Mouse (Mus musculus): ENCODE measurements around the gene Rpl4.
"Not testable (repeated sequence)": the region's sequence is repeated elsewhere in the genome, so short reads cannot be mapped to it uniquely, and the experiment has no call there.

Gene Rpl4

GRCm38 (mm10) chr9:64198068-64198762, 25.0 kb downstream of the Rpl4 start:
- DNase-seq (ENCODE audit: low spot score), result no peak

- not testable (repeated sequence) for DNase-seq (ENCODE audit: low spot score)
Measured at GRCm38 (mm10) chr9:64198763-64199418, 25.7 kb downstream of the Rpl4 start.

DNA sequence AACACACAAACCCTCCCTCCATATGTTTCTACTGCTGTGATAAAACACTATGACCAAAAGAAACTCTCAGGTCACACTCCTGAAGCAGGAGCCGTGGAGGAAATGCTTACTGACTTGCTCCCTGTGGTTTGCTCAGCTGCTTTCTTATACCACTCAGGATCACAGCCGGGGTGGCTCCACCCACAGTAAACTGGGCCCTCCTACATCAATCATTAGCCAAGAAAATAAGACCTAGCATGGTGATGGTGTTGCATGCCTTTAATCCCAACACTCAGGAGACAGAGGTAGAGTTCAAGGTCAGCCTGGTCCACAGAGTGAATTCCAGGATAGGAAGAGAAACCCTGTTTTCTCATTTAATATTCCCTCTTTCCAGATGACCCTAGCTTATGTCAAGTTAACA, 26.7 kb downstream of the Rpl4 start:
- DNase-seq (ENCODE audit: low spot score), result no peak

DNA sequence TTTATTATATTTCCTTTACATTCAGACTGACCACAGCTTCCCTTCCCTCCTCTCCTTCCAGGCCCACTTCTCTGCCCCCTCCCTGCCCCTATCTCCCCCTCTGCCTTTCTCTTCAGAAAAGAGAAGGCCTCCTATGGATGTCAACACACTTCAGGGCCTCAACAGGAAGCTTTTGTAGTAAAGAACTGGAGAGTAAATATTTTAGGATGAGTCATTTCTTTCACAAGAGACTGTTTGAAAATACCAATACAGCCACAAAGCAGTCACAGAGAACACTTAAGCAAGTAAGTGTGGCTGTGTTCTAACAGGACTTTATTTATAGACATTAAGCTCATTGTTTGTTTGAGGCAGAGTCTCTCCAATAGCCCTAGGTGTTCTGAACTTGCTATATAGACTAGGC, 29.2 kb downstream of the Rpl4 start:
- no peak for DNase-seq (ENCODE audit: low spot score)

- no peak for DNase-seq (ENCODE audit: low spot score)
Measured at GRCm38 (mm10) chr9:64202866-64203265, 29.7 kb downstream of the Rpl4 start.

GRCm38 (mm10) chr9:64207509-64208084, 34.4 kb downstream of the Rpl4 start:
- DNase-seq (ENCODE audit: low spot score), result no peak

- no peak for DNase-seq (ENCODE audit: low spot score)
Measured at GRCm38 (mm10) chr9:64214452-64214851, 41.3 kb downstream of the Rpl4 start.

- DNase-seq (ENCODE audit: low spot score), result no peak
Measured at GRCm38 (mm10) chr9:64216090-64216489, 42.9 kb downstream of the Rpl4 start.

- DNase-seq (ENCODE audit: low spot score), result no peak
Measured at GRCm38 (mm10) chr9:64216641-64217040, 43.5 kb downstream of the Rpl4 start.

DNA sequence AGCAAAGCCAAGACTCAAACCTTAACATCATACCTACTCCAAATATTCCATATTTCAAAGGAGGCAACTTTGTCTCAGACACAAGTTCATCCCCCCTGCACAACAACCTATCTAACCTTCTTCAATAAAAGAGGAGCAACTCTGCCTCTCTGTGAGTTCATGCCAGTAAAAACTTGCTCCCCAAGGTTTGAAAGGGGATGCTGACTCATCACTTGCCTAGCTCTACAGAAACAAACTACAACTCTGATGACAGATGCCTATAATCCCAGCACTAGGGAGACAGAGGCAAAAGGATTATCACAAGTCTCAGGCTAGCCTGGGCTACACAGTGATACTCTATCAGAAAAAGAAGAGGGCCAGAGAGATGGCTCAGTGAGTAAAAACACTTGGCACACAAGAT, 44.7 kb downstream of the Rpl4 start:
- DNase-seq (ENCODE audit: low spot score), result no peak

DNA sequence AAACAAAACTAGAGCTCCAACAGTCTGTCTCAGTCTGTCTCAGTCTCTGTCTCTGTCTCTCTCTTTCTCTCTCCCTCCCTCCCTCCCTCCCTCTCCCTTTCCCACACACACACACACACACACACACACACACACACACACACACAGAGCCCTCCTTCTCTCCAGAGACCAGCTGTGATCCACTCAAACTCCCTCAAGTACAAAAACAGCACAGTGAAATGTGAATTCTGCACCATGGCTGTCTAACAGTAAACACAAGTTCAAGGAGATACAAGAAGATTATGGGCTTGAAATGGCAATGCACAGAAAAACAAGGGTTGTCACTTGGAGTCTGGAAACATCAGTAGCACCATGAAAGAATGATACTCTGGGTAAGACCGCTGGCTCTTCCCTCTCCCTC, 46.1 kb downstream of the Rpl4 start:
- no peak for DNase-seq (ENCODE audit: low spot score)

GRCm38 (mm10) chr9:64219772-64220420, 46.7 kb downstream of the Rpl4 start:
- DNase-seq (ENCODE audit: low spot score), result no peak

DNA sequence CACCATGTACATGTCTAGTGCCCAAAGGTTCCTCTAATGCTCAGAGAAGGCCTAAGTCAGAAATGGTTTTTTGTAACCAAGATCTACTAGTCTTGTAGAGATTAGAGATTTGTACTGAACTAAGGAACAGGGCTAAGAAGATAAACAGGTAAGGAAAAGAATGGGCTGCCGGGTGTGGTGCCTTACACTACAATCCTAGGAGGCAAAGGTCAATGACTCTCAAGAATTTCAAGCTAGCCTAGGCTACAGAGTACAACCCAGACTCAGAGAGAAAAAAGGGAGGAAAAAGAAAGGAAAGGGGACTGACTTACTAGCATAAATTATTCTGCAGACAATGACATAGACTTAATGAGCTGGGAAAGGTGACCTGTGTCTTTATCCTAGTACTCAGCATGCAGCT, 47.4 kb downstream of the Rpl4 start:
- no peak for DNase-seq (ENCODE audit: low spot score)

GRCm38 (mm10) chr9:64221480-64221879, 48.3 kb downstream of the Rpl4 start:
- DNase-seq (ENCODE audit: low spot score), result no peak

DNA sequence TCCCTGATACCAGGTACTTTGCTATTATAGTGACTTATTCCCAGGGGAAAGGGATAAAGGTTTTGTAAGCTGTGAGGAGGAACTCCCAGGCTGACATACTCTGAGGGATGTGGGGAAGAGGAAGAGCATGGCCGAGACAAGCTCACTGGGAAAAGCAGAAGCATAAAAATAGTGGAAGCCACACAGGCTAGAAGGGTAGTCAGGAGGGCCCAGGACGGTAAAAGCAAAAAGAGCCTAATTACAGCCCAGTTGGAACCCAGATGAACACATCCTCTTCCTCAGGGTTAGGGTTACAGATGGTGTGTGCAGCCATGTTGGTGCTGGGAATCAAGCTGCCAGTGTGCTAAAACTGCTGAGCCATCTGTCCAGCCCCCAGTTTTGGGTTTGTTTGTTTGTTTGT, 48.9 kb downstream of the Rpl4 start:
- no peak for DNase-seq (ENCODE audit: low spot score)

- no peak for DNase-seq (ENCODE audit: low spot score)
Measured at GRCm38 (mm10) chr9:64225805-64226204, 52.6 kb downstream of the Rpl4 start.

DNA sequence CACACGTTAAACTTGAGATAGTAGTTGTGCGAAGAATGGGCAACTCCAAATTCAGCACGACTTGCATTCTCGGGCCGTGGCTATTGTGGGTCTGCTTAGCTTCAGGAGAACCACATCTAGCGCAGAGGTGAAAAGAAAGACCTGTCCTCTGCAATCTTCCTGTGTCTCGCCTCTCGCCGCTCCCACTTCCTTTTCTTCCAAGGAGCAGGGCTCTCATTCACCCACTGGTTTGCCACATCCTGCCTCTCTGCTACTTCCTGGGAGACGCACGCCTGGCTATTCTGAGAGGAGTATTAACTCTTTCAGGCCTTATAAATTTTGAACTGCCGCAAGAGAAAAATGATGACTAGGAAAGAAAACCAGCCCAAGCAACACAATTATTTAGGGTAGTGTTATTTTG, 54.6 kb downstream of the Rpl4 start:
- DNase-seq (ENCODE audit: low spot score), result no peak
